ENCODE assay signal across 8 mouse cellular contexts in the genomic region with DNA sequence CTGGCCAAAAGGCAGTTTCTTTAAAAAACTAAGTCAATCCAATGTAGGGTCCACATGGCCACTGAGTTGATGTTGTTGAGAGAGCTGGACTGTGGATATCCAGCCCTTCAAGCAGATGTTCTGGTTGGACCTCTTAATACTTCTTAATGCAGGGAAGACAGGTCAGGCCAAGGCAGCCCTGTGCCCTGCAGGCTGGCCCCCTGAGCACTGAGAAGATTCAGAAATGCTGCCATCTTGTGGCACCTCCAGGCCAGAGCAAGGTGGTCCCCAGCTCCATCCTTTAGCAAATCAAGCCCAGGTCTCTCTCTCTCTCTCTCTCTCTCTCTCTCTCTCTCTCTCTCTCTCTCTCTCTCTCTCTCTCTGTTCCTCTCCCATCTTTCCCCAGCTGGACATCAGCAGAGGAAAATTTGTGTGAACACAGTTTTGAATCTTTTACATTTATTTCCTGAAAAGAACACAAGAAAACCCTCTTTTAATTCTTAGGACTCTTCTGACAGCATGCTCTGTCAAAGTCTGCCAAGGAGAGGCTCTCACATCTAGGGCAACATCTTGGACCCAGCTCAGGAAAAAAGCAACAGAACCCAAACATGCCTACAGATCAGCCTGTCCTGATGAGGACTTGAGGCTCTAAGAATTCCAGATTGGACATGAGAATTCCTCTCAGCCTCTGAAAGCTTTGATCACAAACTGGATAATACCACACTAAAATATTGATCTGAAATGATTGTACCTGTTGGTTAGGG.
A peak's percentile ranks its signal among the peaks of the same experiment; 100 is the strongest.
DNase-seq lines count a peak whose midpoint lies in the region; ATAC-seq lines count a peak whose summit lies in the region.

No protein-coding gene starts in this region.

- H3K4me1 ChIP-seq in embryonic facial prominence, embryonic 14.5 days (ENCODE audit: control insufficient read depth, insufficient read depth, low read length), result peaks cover 6% of the 10 kb centered on the region; the same call in 1 of the 2 replicates

- no peaks in the 10 kb centered on the region for H3K36me3 ChIP-seq in embryonic facial prominence, embryonic 14.5 days (ENCODE audit: control insufficient read depth, insufficient read depth, low read length)

- H3K27me3 ChIP-seq in embryonic facial prominence, embryonic 14.5 days (replicated peaks; ENCODE audit: control insufficient read depth, insufficient read depth, low read length), result no peaks in the 10 kb centered on the region

- H3K9ac ChIP-seq in embryonic facial prominence, embryonic 14.5 days (ENCODE audit: low read depth, low read length), result no peak overlapping the region

- H3K4me2 ChIP-seq in embryonic facial prominence, embryonic 14.5 days (ENCODE audit: low read depth, low read length), result no peak overlapping the region

- peak; percentile 57 for DNase-seq in adrenal gland, postnatal 14 days
- no peak for DNase-seq in adrenal gland, adult 2 months
- peak; percentile 30 to 42 for DNase-seq in right cerebral cortex, postnatal 10 days (ENCODE audit: low spot score in 2 of 2)
- no peak for DNase-seq in right cerebral cortex, adult 18-20 months
- peak; percentile 63 for DNase-seq in embryonic facial prominence, embryonic 14.5 days (ENCODE audit: low spot score)
- peak; percentile 4 to 40 for DNase-seq in kidney, adult 8-10 months
- peak; percentile 52 for DNase-seq in thymus, postnatal 14 days

- ATAC-seq in embryonic facial prominence, embryonic 14.5 days (ENCODE audit: low read depth), result peak; percentile 77; the same call in 1 of the 2 replicates
- peak; percentile 81 for ATAC-seq in megakaryocyte-erythroid progenitor cell, adult 5-6 weeks (replicated peaks; ENCODE audit: low FRiP score, low TSS enrichment, poor library complexity, severe bottlenecking)

- no peak overlapping the region for H3K27ac ChIP-seq in embryonic facial prominence, embryonic 14.5 days (replicated peaks; ENCODE audit: low read depth, low read length)

- no peak overlapping the region for H3K4me3 ChIP-seq in embryonic facial prominence, embryonic 14.5 days (ENCODE audit: low read depth, low read length)

- no peaks in the 10 kb centered on the region for H3K9me3 ChIP-seq in embryonic facial prominence, embryonic 14.5 days (ENCODE audit: control insufficient read depth, low read length)

Comparison
In these comparisons a context has a peak if more than half of its experiments do, and no peak if none do; other contexts are left out.
1. DNase-seq: peak in adrenal gland, postnatal 14 days (single experiment), right cerebral cortex, postnatal 10 days (2 of 2), embryonic facial prominence, embryonic 14.5 days (single experiment), kidney, adult 8-10 months (2 of 2) and thymus, postnatal 14 days (single experiment); none in adrenal gland, adult 2 months (single experiment) and right cerebral cortex, adult 18-20 months (single experiment).